Mouse (Mus musculus): Measurements from ENCODE around the gene Klrc2. TPM values are rescaled to one million over a fixed set of nuclear protein-coding genes. Genes with fewer than 3 reads are reported as not detected.
"Not testable (repeated sequence)": the region's sequence is repeated elsewhere in the genome, so short reads cannot be mapped to it uniquely, and the experiment has no call there.

Klrc2 gene
- polyA plus RNA-seq (2015; fragmentation: Nextera tagmentation; extraction: Ambion mirVana) = not detected in 2 replicates

GRCm38 (mm10) chr6:129660589-129660988 lies at the start of gene Klrc2:
Gene Klrc2 (minus strand): TSS chr6:129660689.
- H3K9ac ChIP-seq (ENCODE audit: low read depth, low read length); H3K36me3 ChIP-seq (ENCODE audit: control insufficient read depth, insufficient read depth, low read length); ATAC-seq; H3K4me3 ChIP-seq (ENCODE audit: low read length); H3K4me1 ChIP-seq (ENCODE audit: control insufficient read depth, insufficient read depth, low read depth, low read length); H3K4me2 ChIP-seq (ENCODE audit: low read length); H3K27ac ChIP-seq (ENCODE audit: low read depth, low read length); H3K27me3 ChIP-seq (replicated peaks; ENCODE audit: control insufficient read depth, insufficient read depth, low read length); H3K9me3 ChIP-seq (ENCODE audit: control insufficient read depth, low read length): not testable (repeated sequence)
- WGBS = 80% methylated on average over 4 of the region's 4 CpGs

- H3K27ac ChIP-seq (ENCODE audit: low read depth, low read length); H3K9ac ChIP-seq (ENCODE audit: low read depth, low read length); H3K9me3 ChIP-seq (ENCODE audit: control insufficient read depth, low read length); H3K36me3 ChIP-seq (ENCODE audit: control insufficient read depth, insufficient read depth, low read length); H3K4me1 ChIP-seq (ENCODE audit: control insufficient read depth, insufficient read depth, low read depth, low read length); H3K4me2 ChIP-seq (ENCODE audit: low read length); ATAC-seq; H3K27me3 ChIP-seq (replicated peaks; ENCODE audit: control insufficient read depth, insufficient read depth, low read length); H3K4me3 ChIP-seq (ENCODE audit: low read length): not testable (repeated sequence)
- 85% methylated on average over 10 of the region's 10 CpGs for WGBS
Measured at GRCm38 (mm10) chr6:129691436-129691835, 30.9 kb upstream of the Klrc2 start.

GRCm38 (mm10) chr6:129680379-129680778 lies 19.9 kb upstream of the Klrc2 start:
- no peaks in the 10 kb centered on the region for H3K36me3 ChIP-seq (ENCODE audit: control insufficient read depth, insufficient read depth, low read length)
- H3K4me1 ChIP-seq (ENCODE audit: control insufficient read depth, insufficient read depth, low read depth, low read length) = no peaks in the 10 kb centered on the region
- H3K4me3 ChIP-seq (ENCODE audit: low read length) = no peak overlapping the region
- no peak overlapping the region for H3K9ac ChIP-seq (ENCODE audit: low read depth, low read length)
- no peak overlapping the region for H3K4me2 ChIP-seq (ENCODE audit: low read length)
- H3K27me3 ChIP-seq (replicated peaks; ENCODE audit: control insufficient read depth, insufficient read depth, low read length) = no peaks in the 10 kb centered on the region
- H3K27ac ChIP-seq (ENCODE audit: low read depth, low read length) = no peak overlapping the region
- WGBS = 65% methylated on average over 1 of the region's 1 CpGs
- no peaks in the 10 kb centered on the region for H3K9me3 ChIP-seq (ENCODE audit: control insufficient read depth, low read length)
- ATAC-seq = no peak

GRCm38 (mm10) chr6:129678873-129679272 lies 18.4 kb upstream of the Klrc2 start, which contains the start of gene Klrc1:
Gene Klrc1 (minus strand): TSS chr6:129678973.
- no peak within 1 kb of the TSS for H3K9ac ChIP-seq (ENCODE audit: low read depth, low read length)
- H3K4me2 ChIP-seq (ENCODE audit: low read length) = no peak within 1 kb of the TSS
- 82% methylated on average over 3 of the region's 3 CpGs for WGBS
- H3K4me1 ChIP-seq (ENCODE audit: control insufficient read depth, insufficient read depth, low read depth, low read length) = no peaks in the 10 kb centered on the region
- H3K36me3 ChIP-seq (ENCODE audit: control insufficient read depth, insufficient read depth, low read length) = no peaks in the 10 kb centered on the region
- ATAC-seq = no peak
- no peak within 1 kb of the TSS for H3K27ac ChIP-seq (ENCODE audit: low read depth, low read length)
- H3K27me3 ChIP-seq (replicated peaks; ENCODE audit: control insufficient read depth, insufficient read depth, low read length) = no peaks in the 10 kb centered on the region
- H3K9me3 ChIP-seq (ENCODE audit: control insufficient read depth, low read length) = no peaks in the 10 kb centered on the region
- H3K4me3 ChIP-seq (ENCODE audit: low read length) = no peak within 1 kb of the TSS

- not testable (repeated sequence) for H3K36me3 ChIP-seq (ENCODE audit: control insufficient read depth, insufficient read depth, low read length); H3K4me1 ChIP-seq (ENCODE audit: control insufficient read depth, insufficient read depth, low read depth, low read length); H3K9me3 ChIP-seq (ENCODE audit: control insufficient read depth, low read length); H3K4me2 ChIP-seq (ENCODE audit: low read length); H3K27me3 ChIP-seq (replicated peaks; ENCODE audit: control insufficient read depth, insufficient read depth, low read length); H3K27ac ChIP-seq (ENCODE audit: low read depth, low read length); H3K4me3 ChIP-seq (ENCODE audit: low read length); ATAC-seq; H3K9ac ChIP-seq (ENCODE audit: low read depth, low read length)
- no CpG with 5 or more reads among the region's 3 CpGs for WGBS
Measured at GRCm38 (mm10) chr6:129661301-129661700, 812 bp upstream of the Klrc2 start.

- WGBS = no CpG with 5 or more reads among the region's 3 CpGs
- not testable (repeated sequence) for H3K4me1 ChIP-seq (ENCODE audit: control insufficient read depth, insufficient read depth, low read depth, low read length); H3K36me3 ChIP-seq (ENCODE audit: control insufficient read depth, insufficient read depth, low read length); H3K27ac ChIP-seq (ENCODE audit: low read depth, low read length); H3K9me3 ChIP-seq (ENCODE audit: control insufficient read depth, low read length); H3K27me3 ChIP-seq (replicated peaks; ENCODE audit: control insufficient read depth, insufficient read depth, low read length); H3K4me3 ChIP-seq (ENCODE audit: low read length); ATAC-seq; H3K9ac ChIP-seq (ENCODE audit: low read depth, low read length); H3K4me2 ChIP-seq (ENCODE audit: low read length)
Measured at GRCm38 (mm10) chr6:129644054-129644453, 16.4 kb downstream of the Klrc2 start.

GRCm38 (mm10) chr6:129643237-129643636 lies 17.3 kb downstream of the Klrc2 start, which contains the start of gene Klrc3:
Gene Klrc3 (minus strand): TSS chr6:129643337.
- not testable (repeated sequence) for H3K4me2 ChIP-seq (ENCODE audit: low read length); H3K27me3 ChIP-seq (replicated peaks; ENCODE audit: control insufficient read depth, insufficient read depth, low read length); ATAC-seq; H3K9ac ChIP-seq (ENCODE audit: low read depth, low read length); H3K4me1 ChIP-seq (ENCODE audit: control insufficient read depth, insufficient read depth, low read depth, low read length); H3K9me3 ChIP-seq (ENCODE audit: control insufficient read depth, low read length); H3K4me3 ChIP-seq (ENCODE audit: low read length); H3K27ac ChIP-seq (ENCODE audit: low read depth, low read length); H3K36me3 ChIP-seq (ENCODE audit: control insufficient read depth, insufficient read depth, low read length)
- 89% methylated on average over 3 of the region's 3 CpGs for WGBS

- not testable (repeated sequence) for H3K9me3 ChIP-seq (ENCODE audit: control insufficient read depth, low read length); ATAC-seq; H3K4me3 ChIP-seq (ENCODE audit: low read length); H3K4me2 ChIP-seq (ENCODE audit: low read length); H3K9ac ChIP-seq (ENCODE audit: low read depth, low read length); H3K27ac ChIP-seq (ENCODE audit: low read depth, low read length); H3K27me3 ChIP-seq (replicated peaks; ENCODE audit: control insufficient read depth, insufficient read depth, low read length); H3K4me1 ChIP-seq (ENCODE audit: control insufficient read depth, insufficient read depth, low read depth, low read length); H3K36me3 ChIP-seq (ENCODE audit: control insufficient read depth, insufficient read depth, low read length)
- WGBS = 80% methylated on average over 2 of the region's 2 CpGs
Measured at GRCm38 (mm10) chr6:129631046-129631445, 29.4 kb downstream of the Klrc2 start.

GRCm38 (mm10) chr6:129623735-129624134 lies 36.8 kb downstream of the Klrc2 start, which contains the start of gene Klrk1:
Gene Klrk1 (minus strand): TSS chr6:129623864.
- no peak for ATAC-seq
- Histone ChIP-seq H3K9ac (ENCODE audit: low read depth, low read length) (no peak within 1 kb of the TSS), H3K4me3 (ENCODE audit: low read length) (no peak within 1 kb of the TSS), H3K4me2 (ENCODE audit: low read length) (no peak within 1 kb of the TSS), H3K27ac (ENCODE audit: low read depth, low read length) (no peak within 1 kb of the TSS), H3K27me3 (replicated peaks; ENCODE audit: control insufficient read depth, insufficient read depth, low read length) (no peaks in the 10 kb centered on the region), H3K9me3 (ENCODE audit: control insufficient read depth, low read length) (no peaks in the 10 kb centered on the region), H3K36me3 (ENCODE audit: control insufficient read depth, insufficient read depth, low read length) (no peaks in the 10 kb centered on the region), H3K4me1 (ENCODE audit: control insufficient read depth, insufficient read depth, low read depth, low read length) (no peaks in the 10 kb centered on the region)
- 81% methylated on average over 4 of the region's 4 CpGs for WGBS

- no peaks in the 10 kb centered on the region for H3K27me3 ChIP-seq (replicated peaks; ENCODE audit: control insufficient read depth, insufficient read depth, low read length)
- H3K9ac ChIP-seq (ENCODE audit: low read depth, low read length) = no peak overlapping the region
- H3K36me3 ChIP-seq (ENCODE audit: control insufficient read depth, insufficient read depth, low read length) = no peaks in the 10 kb centered on the region
- no peak overlapping the region for H3K27ac ChIP-seq (ENCODE audit: low read depth, low read length)
- no peak overlapping the region for H3K4me2 ChIP-seq (ENCODE audit: low read length)
- H3K4me1 ChIP-seq (ENCODE audit: control insufficient read depth, insufficient read depth, low read depth, low read length) = no peaks in the 10 kb centered on the region
- no peak overlapping the region for H3K4me3 ChIP-seq (ENCODE audit: low read length)
- no peaks in the 10 kb centered on the region for H3K9me3 ChIP-seq (ENCODE audit: control insufficient read depth, low read length)
- no peak for ATAC-seq
Measured at GRCm38 (mm10) chr6:129608372-129608771, 52.1 kb downstream of the Klrc2 start.
